Mouse (Mus musculus) embryonic fibroblast, embryonic 13.5 days (primary cell): ENCODE measurements around the gene Esp34.

Source experiments
- CTCF ChIP-seq: IDR thresholded peaks from 2 replicates; pipeline ENCODE4 v1.5.1; 2011; ENCODE audit warnings: mild to moderate bottlenecking, control low read depth, low read length, moderate library complexity, borderline replicate concordance; ENCODE audit not compliant: insufficient read depth
- POLR2A ChIP-seq: IDR thresholded peaks from 2 replicates; pipeline ENCODE4 v1.6.1; 2011; ENCODE audit warnings: low read depth, mild to moderate bottlenecking, control low read depth, low read length, moderate library complexity

DNA sequence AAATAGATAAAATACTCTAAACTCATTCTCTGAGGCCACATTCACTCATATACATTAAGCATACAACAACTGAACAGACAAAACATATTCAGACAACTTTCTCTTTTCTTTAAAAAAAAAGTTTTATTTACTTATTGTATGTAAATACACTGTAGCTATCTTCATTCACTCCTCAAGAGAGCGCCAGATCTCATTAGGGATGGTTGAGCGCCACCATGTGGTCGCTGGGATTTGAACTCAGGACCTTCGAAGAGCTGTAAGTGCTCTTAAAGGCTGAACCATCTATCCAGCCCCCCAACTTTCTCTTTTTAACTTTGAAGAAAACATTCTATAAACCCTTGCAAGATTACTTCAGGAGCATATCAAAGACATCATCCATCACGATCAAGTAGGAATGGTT is 8.5 kb downstream of the Esp34 start:
- TF ChIP-seq POLR2A, result no peak
- TF ChIP-seq CTCF, result no peak
